Mouse (Mus musculus) Muller cell, postnatal 12 days (primary cell): ENCODE data around the gene Duox1.
"Not testable (repeated sequence)": the region's sequence is repeated elsewhere in the genome, so short reads cannot be mapped to it uniquely, and the experiment has no call there.

Experiments
- DNase-seq: peaks from one replicate; pipeline ENCODE4 v3.0.0-alpha.2; 2015; ENCODE audit errors: inconsistent ontology term

The Duox1 gene

DNA sequence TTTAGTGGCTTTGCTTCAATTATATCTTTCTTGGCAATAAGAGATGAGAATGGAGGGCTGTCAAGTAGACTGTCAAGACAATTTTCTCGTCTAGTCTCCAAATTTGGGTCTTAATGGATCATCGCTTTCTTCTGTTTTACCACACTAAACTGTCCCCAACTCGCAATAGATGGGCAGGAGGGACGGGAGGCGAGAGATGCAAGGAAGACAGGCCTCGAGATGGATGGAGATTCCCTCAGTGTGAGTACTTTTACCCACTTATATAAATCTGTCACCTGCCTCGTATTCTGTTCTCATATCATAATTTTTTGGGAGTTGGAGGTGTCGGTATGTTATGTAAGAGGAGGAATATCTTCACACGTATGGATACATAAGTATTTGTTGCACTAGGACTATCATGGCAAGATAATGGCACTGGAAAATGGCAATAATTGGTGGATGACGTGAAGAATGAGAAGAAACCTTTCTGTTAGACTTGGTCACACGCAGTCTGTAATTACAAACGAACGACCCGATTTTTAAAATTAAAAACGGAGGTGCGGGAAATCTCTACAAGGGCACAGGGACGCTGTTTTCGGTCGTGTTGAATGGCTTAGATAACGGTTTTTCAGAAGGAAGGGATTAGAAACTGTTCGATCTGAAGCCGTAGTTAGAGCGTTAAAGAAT is 59.3 kb downstream of the Duox1 start:
- peak; percentile 64 for DNase-seq

DNA sequence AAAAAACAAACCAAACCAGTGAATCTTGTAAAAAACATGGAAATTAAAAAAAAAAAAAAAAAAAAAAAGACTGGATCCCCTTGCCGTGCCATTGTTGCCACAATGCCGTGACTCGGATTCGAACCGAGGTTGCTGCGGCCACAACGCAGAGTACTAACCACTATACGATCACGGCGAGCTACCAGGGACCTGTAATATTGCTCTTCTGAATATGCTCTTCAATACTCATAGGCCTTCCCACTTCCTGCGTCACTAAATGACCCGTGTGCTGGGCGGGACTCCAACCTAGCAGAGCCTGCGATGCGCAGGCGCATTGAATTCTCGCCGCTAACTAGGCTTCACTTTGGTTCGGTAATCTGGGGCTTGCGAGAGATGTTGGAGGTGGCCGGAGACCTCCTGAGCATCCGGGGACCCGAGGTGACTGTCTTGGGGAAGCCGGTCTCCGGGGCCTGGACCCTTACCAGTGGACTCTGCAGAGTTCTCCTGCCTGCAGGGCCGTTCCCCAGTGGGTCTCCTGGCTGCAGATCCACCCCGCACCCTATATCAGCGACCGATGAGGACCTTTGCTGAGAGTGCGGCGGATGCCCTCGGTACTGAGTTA is 60.0 kb downstream of the Duox1 start:
- DNase-seq = peak; percentile 94

DNA sequence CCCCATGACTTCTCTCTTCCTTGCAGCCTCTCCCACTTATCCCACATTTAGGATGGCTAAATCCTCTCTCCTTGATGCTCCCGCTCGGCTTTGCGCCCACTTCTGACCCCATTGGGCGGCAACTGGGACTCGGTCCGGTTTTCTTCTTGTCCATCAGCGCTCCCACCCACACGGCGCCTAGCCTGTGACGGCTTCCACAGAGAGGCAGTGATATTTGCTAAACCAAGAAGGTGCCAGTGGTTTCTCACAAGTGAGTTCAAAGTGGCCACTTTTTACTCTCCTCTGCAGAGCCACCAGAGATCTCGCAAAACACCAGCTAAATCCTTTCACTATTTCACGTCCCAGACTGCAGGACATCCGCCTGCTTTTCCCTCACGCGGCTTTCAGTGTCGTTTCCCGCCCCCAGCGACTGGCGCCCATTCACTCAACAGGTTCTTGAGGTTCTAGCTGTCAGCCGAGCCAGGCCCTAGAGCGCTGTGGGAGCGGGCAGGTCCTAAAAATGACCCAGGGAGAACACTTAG is 60.6 kb downstream of the Duox1 start:
- DNase-seq = peak; percentile 75

DNA sequence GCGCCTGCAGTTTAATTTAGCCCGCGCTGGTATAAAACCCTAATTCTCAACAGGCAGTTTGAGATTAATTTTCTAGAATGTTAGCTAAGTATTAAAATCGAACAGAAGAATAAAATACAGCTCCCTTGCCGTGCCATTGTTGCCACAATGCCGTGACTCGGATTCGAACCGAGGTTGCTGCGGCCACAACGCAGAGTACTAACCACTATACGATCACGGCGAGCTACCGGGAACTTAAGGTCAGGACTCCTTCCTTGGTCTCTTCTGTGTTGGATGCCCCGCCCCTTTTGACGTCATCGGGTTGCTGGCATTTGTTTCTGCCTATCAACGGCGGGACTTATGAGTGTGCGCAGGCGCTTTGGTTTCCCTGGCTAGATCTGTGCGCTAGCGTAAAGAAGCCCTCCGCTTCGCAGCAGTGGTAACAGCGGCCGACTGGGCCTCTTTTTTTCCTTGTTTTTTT is 61.8 kb downstream of the Duox1 start:
- DNase-seq = peak; percentile 95

DNA sequence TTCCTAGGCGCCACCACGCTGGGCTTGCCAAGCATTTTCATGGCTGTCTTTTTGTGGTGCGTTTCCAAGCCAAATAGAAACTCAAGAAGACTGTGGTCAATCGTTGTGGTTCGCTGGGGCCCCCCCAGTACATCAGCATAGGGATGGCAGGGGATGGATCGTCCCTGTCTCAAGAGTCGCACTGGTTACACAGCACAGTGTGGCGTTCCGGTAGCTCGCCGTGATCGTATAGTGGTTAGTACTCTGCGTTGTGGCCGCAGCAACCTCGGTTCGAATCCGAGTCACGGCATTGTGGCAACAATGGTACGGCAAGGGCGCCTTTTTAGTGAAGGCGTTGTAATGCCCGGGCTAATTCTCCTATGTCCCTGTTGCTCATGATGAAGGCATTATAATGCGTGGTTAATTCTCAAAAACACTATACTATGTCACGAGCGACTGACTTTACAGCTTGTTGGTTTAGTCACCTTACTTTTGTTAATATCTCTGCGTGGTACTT is 62.3 kb downstream of the Duox1 start:
- DNase-seq = peak; percentile 82

DNA sequence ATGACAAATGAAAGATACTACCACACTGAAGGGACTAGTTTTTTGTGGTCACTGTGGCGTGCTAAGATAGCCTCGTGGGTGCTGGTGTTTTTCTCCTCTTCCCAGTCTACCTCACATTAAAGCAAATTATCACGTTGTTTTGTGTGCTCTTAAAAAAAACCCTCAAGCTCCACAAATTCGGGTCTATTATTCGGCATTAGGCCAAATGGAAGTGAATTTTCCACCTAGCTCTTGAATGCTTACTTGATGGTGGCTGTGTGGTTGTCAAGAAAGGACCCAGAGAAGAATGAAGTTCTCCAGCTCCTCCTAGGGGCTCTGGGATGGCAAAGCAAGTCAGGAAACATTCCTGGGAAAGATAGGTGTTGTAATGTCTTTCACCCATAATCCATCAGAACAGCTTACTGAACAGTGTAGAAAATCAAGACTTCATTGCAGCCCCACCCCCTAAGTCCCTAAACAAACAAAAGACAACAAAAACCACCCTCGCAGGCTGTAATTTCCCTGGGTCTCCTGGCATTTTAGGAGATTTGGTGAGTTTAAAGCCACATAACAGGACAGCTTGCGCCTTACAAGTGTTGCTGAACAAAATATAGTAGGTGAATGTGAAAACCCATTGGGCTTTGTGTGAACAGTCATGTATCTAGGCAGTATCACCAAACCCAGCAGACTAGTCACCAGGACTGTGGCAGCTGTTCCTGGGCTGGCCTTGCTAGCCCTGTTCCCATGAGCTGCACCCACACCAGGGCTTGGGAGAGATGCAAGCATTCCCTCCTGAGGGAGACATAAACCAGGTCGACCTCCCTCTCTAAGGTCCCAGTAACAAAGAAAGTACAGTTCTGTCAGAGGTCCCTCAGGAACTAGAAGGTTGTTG is 63.2 kb downstream of the Duox1 start:
- DNase-seq = peak; percentile 73

DNA sequence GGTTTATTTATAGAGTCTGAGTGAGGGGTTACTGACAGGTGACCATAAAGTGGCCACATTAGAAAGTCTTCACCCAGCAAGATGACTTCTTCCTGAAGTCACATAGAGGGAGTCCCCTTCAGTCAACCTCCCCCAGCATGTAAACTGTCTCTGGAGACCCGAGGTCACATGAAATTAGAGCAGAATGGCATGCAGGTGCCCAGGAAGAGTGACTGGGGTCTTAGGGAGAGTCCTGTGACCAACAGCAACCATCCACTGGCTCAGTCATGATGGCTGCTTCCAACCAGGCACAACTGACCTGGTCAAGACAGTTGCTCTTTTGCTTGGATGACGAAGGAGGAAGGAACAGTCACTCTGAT is 63.8 kb downstream of the Duox1 start:
- DNase-seq = no peak

DNA sequence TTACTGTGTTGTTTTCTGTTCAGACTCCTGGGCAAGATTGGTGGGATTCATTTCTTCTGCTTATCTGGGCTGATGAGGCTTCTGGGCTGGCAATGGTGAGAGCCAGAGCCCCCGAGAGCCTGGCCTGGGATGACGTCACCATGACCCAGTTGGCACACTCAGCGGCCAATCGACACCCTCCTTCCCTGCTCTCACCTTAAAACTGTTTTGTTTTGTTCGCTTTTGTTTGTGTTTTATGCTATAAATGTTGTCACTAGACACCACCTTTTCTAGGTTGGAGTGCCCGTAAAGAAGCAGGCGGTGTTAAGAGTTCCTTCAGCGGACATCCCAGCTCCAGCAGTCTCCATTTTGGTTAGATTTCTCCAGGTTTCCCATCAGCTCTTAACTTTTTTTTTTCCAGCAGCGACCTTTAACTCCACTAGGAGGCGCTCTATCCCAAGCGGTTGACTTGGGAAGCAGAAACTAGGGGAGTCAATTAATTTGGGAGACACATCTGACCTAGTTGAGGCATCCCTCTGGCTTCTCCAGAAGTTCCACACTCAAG is 65.4 kb downstream of the Duox1 start:
- peak; percentile 73 for DNase-seq

DNA sequence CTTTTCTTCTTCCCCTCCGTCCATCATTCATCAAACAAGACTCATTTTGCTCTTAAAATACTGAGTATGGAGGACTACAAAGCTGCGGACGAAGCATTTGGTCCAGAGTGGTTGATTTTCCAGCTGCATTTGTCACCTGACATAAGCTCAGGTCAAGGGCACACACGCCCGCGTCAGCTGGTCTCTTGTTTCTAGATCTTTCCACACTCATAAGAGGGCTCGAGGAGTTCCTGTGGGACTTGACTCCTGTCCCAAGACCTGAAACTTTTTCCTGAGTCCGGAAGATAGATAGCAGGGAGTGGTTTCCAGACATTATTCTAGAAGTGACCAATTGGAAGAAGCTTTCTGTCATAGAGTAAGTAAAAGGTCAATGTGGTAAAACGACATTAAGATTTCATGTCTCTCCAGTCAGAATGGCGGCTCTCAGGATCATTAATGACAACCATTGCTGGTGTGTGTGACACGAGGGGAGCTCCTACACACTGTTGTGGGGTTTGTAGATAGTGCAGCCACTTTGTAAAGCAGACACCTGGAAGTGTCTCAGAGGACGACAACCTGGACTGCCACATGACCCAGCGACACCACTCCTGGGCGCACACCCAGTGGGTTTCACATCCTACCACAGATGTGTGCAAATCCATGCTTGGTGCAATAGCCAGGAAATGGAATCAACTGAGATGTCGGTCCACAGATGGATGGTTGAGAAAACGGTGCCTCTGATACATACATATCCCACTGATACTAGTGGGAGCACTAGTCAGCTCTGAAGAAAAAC is 66.0 kb downstream of the Duox1 start:
- no peak for DNase-seq

DNA sequence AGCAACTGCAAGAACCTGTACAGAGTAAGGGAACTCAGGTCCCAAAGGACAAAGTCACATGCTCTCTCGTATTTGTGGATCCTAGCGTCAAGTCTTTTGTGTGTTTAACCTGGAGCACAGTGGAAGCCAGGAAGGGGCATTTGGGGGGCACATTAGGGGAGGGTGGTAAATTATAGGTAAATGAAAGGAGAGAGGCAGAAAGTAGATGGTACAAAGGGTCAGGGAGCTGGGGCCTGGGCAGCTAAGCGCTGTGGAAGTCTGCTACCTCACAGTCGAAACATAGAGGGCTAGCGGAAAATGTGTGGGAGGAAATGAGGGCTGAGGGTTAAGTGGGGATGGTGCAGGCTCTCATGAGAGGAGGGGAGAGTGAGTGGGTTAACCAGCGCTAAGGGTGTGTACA is 66.6 kb downstream of the Duox1 start:
- DNase-seq = no peak

DNA sequence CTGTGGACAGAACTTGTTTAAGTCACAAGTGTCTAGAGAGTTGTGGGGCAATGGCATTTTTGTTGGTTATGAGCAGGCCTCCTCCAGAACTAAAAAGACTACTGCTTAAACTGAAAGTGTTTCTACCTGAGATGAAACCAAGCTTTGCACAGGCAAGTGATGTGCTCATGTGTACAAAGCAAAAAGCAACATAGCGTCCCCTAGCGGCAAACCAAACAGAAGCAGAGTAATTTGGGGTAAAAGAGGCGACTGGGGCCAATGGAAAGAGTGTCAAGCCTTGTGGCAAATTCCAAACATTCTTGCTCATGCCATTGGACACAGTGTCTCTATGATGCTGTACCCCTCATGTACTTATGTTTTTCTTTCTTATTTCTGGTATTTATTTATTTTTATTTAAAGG is 69.6 kb downstream of the Duox1 start:
- DNase-seq = no peak

DNA sequence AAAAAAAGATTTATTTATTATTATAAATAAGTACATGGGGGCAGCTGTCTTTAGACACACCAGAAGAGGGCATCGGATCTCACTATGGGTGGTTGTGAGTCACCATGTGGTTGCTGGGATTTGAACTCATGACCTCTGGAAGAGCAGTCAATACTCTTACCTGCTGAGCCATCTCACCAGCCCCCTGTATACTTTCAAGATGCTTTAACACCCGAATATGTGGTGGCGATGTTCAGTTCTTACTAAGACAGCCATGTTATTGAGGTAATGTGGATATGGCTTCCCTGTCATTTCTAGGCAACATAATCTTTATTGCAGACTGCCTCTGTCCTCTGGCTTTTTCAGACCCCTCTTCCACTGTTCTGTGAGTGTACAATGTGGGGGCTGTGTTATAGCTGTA is 71.7 kb downstream of the Duox1 start:
- not testable (repeated sequence) for DNase-seq

DNA sequence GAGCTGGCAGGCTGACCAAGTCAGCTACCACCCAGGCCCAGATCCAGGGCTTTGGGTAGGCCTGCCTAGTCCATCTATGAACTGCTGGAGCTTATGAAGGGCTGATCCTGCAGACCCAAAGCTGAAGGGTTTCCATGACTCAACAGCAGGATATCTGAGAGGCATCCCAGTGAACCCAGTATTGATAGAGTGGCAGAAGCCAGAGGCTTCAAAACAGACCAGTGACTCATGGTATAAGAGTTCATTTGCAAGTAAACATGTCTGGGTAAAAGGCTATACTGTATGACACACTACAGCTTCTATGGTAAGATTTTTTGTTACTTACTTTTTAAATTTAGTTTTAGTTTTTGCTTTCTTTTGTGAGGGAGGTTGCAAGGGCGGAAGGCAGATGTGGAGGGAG is 80.7 kb downstream of the Duox1 start:
- peak; percentile 32 for DNase-seq
